Comparison of ENCODE assay signal across 14 mouse cellular contexts in the genomic region with DNA sequence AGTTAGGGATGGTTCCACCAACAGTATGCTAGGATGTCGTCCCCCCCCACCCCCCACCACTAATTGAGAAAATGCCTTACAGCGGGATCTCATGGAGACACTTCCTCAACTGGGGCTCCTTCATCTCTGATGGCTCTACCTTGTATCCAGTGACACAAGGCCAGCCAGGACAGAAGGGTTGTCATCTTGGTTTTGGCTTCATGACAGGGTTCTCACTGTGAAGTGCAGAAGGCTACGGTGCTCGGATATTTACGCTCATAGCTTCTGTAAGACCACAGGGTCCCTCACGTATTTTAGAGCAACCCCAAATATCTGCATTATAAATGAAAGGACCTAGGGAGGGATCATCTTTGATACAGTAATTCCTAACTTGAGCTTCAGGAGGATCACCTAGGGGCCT.
"Had no signal": no experiment of that assay in that cellular context is flagged by ENCODE, and none has a peak within 500 bp of the region (broad histone marks: within the 10 kb centered on the region; RNA-seq: fewer than 3 reads in every experiment).

No protein-coding gene starts in this region.

- DNase-seq: gastrocnemius, postnatal 14 days; gastrocnemius, postnatal 36 days; heart, adult 11 months; heart, adult 2 months; heart, postnatal 14 days; heart, postnatal 36 days; kidney, adult 11 months; kidney, adult 2 months; kidney, adult 9 months; kidney, postnatal 14 days; kidney, postnatal 36 days; layer of hippocampus, adult 9-11 months; layer of hippocampus, postnatal 36 days; left cerebral cortex, postnatal 4 days had no signal
